In genomic region chr5:113872936-113873912, GRCm38 (mm10) we compare ENCODE assay signal across 7 mouse cellular contexts. TPM values are rescaled to one million over a fixed set of nuclear protein-coding genes. Genes with fewer than 3 reads are reported as not detected.
A peak's percentile ranks its signal among the peaks of the same experiment; 100 is the strongest.
DNase-seq lines count a peak whose midpoint lies in the region; ATAC-seq and TF ChIP-seq lines count a peak whose summit lies in the region.

No protein-coding gene starts in this region.

- 2% methylated on average over 14 of the region's 15 CpGs for WGBS in hindbrain, postnatal 0 days
- 76% methylated on average over 10 of the region's 15 CpGs for WGBS in macrophage (ENCODE audit: missing documents)

- H3K4me2 ChIP-seq in hindbrain, postnatal 0 days (ENCODE audit: low read depth, low read length), result peak overlapping the region; percentile 1; the same call in 1 of the 2 replicates

- peak; percentile 93 for ATAC-seq in hindbrain, postnatal 0 days

- H3K4me3 ChIP-seq in hindbrain, postnatal 0 days (ENCODE audit: low read length), result no peak overlapping the region
- no peak overlapping the region for H3K4me3 ChIP-seq in macrophage (ENCODE audit: inconsistent target)

- H3K36me3 ChIP-seq in hindbrain, postnatal 0 days (ENCODE audit: insufficient read depth, low read length), result peaks cover 6% of the 10 kb centered on the region; the same call in 1 of the 2 replicates
- H3K36me3 ChIP-seq in macrophage (ENCODE audit: inconsistent target), result peaks cover 25% of the 10 kb centered on the region

- H3K9ac ChIP-seq in hindbrain, postnatal 0 days (replicated peaks; ENCODE audit: low read length), result peak overlapping the region; percentile 33

- peaks cover 98% of the 10 kb centered on the region for H3K79me2 ChIP-seq in macrophage (ENCODE audit: inconsistent target)

- H3K4me1 ChIP-seq in hindbrain, postnatal 0 days (ENCODE audit: insufficient read depth, low read length), result peaks cover 46% of the 10 kb centered on the region

- TF ChIP-seq CTCF in hindbrain, postnatal 0 days (IDR thresholded peaks at IDR 0.05; ENCODE audit: low read depth), result no peak

- H3K27ac ChIP-seq in hindbrain, postnatal 0 days, result peak overlapping the region; percentile 94
- peak overlapping the region; percentile 94 for H3K27ac ChIP-seq in macrophage

- peak; percentile 33 for DNase-seq in WW6 (ENCODE audit: low read depth, low spot score)
- peak; percentile 73 for DNase-seq in cerebellum, adult 9-11 months
- peak; percentile 49 for DNase-seq in gastrocnemius, adult 18-20 months (ENCODE audit: low spot score)
- peak; percentile 90 for DNase-seq in hindbrain, postnatal 0 days (ENCODE audit: low spot score)
- peak; percentile 71 to 77 for DNase-seq in left cerebral cortex, adult 9 months (ENCODE audit: low spot score in 2 of 2)
- peak; percentile 70 for DNase-seq in retina, postnatal 7 days (ENCODE audit: low read depth, low spot score)

- H3K9me3 ChIP-seq in hindbrain, postnatal 0 days (ENCODE audit: low read length), result no peaks in the 10 kb centered on the region

- H3K27me3 ChIP-seq in hindbrain, postnatal 0 days (ENCODE audit: insufficient read depth, low read length), result no peaks in the 10 kb centered on the region

RNA-seq across cellular contexts. Expression of gene Coro1c, which starts 35.3 kb away (rescaled TPM):
- 10 to 100 TPM in 1 of 2 experiments, 1 to 10 TPM in 1; 8.9 to 12.7 TPM for total RNA-seq in gastrocnemius, adult 18-20 months (2021)
- total RNA-seq in hindbrain, postnatal 0 days (2014; rRNA removed), result 151 and 159 TPM in 2 replicates
- polyA plus RNA-seq in hindbrain, postnatal 0 days (2015; fragmentation: Nextera tagmentation; extraction: Ambion mirVana), result 140 and 149 TPM in 2 replicates
- total RNA-seq in macrophage (2018; cell fraction: chromatin; rRNA removed), result 100 to 1,000 TPM in 17 of 26 experiments, 10 to 100 TPM in 9; 22.3 to 244 (median 133) TPM
- total RNA-seq in macrophage (2018; cell fraction: cytosol; rRNA removed), result 100 to 1,000 TPM; 158 to 295 (median 208) TPM
- total RNA-seq in macrophage (2018; cell fraction: nucleus; rRNA removed), result 100 to 1,000 TPM in 21 of 26 experiments, 10 to 100 TPM in 5; 51.2 to 265 (median 156) TPM
- 171 to 329 TPM (median 266 TPM) in 3 replicates for polyA plus RNA-seq in macrophage (2018)

RNA-seq across cellular contexts. Expression of gene Selplg, which starts 40.8 kb away (rescaled TPM):
- under 1 TPM; 0.85 to 0.87 TPM for total RNA-seq in gastrocnemius, adult 18-20 months (2021)
- total RNA-seq in hindbrain, postnatal 0 days (2014; rRNA removed), result 2.8 and 4.1 TPM in 2 replicates
- polyA plus RNA-seq in hindbrain, postnatal 0 days (2015; fragmentation: Nextera tagmentation; extraction: Ambion mirVana), result 1.8 and 2.2 TPM in 2 replicates
- total RNA-seq in macrophage (2018; cell fraction: chromatin; rRNA removed), result 10 to 100 TPM in 25 of 26 experiments, 1 to 10 TPM in 1; 9.5 to 58.4 (median 29.4) TPM
- total RNA-seq in macrophage (2018; cell fraction: cytosol; rRNA removed), result 100 to 1,000 TPM; 179 to 314 (median 239) TPM
- 100 to 1,000 TPM in 18 of 26 experiments, 10 to 100 TPM in 8; 65.8 to 235 (median 131) TPM for total RNA-seq in macrophage (2018; cell fraction: nucleus; rRNA removed)
- polyA plus RNA-seq in macrophage (2018), result 139 to 375 TPM (median 273 TPM) in 3 replicates

Comparison
In these comparisons a context has a peak if more than half of its experiments do, and no peak if none do; other contexts are left out.
1. DNase-seq: peak in every context shown above with its lines; median percentile 90 in hindbrain, postnatal 0 days; 74 in left cerebral cortex, adult 9 months; 73 in cerebellum, adult 9-11 months; 70 in retina, postnatal 7 days; 49 in gastrocnemius, adult 18-20 months; 33 in WW6.
2. RNA of gene Coro1c, which starts 35.3 kb away (total RNA-seq): 151 to 159 TPM in hindbrain, postnatal 0 days; 8.9 to 12.7 TPM in gastrocnemius, adult 18-20 months; every median in the first group is over 10 times any median in the second.